Mouse (Mus musculus) intestine, postnatal 0 days (tissue): Measurements from ENCODE around the gene Cd274. TPM values are rescaled to one million over a fixed set of nuclear protein-coding genes. Genes with fewer than 3 reads are reported as not detected.

Experiments
- ATAC-seq: fragments of 200-750 bp; cut with Nextera tagmentation; 2 replicates; pipeline ENCODE4 v1.8.0; 2017; ENCODE audit warnings: mild to moderate bottlenecking, moderate TSS enrichment, moderate library complexity
- H3K27ac ChIP-seq: fragments of 300-500 bp; sonication (generic); 2 replicates; pipeline ENCODE4 v1.5.1; 2014; ENCODE audit warnings: mild to moderate bottlenecking, low read depth, low read length, moderate library complexity
- H3K27me3 ChIP-seq: fragments of 300-500 bp; sonication (generic); replicated peaks from 2 replicates; pipeline ENCODE4 v1.6.1; 2014; ENCODE audit warnings: low read length, mixed read lengths; ENCODE audit not compliant: control insufficient read depth, insufficient read depth
- H3K36me3 ChIP-seq: fragments of 300-500 bp; sonication (generic); 2 replicates; pipeline ENCODE4 v1.6.1; 2014; ENCODE audit warnings: mild to moderate bottlenecking, moderate library complexity; ENCODE audit not compliant: control insufficient read depth, insufficient read depth
- H3K4me1 ChIP-seq: fragments of 300-500 bp; sonication (generic); replicated peaks from 2 replicates; pipeline ENCODE4 v1.6.1; 2014; ENCODE audit warnings: antibody characterized with exemption, low read length, mixed read lengths; ENCODE audit not compliant: control insufficient read depth, insufficient read depth
- H3K4me2 ChIP-seq: fragments of 300-500 bp; sonication (generic); replicated peaks from 2 replicates; pipeline ENCODE4 v1.6.1; 2014; ENCODE audit warnings: low read depth, mild to moderate bottlenecking, moderate library complexity
- H3K4me3 ChIP-seq: fragments of 300-500 bp; sonication (generic); 2 replicates; pipeline ENCODE4 v1.5.1; 2014; ENCODE audit warnings: low read depth, low read length
- H3K9ac ChIP-seq: fragments of 300-500 bp; sonication (generic); 2 replicates; pipeline ENCODE4 v1.6.1; 2014; ENCODE audit warnings: mild to moderate bottlenecking, low read depth, low read length
- H3K9me3 ChIP-seq: fragments of 300-500 bp; sonication (generic); 2 replicates; pipeline ENCODE4 v1.6.1; 2016; ENCODE audit warnings: mixed run types; ENCODE audit not compliant: control insufficient read depth
- CTCF ChIP-seq: sonication (generic); IDR thresholded peaks from 2 replicates; pipeline ENCODE4 v1.5.1; 2016; ENCODE audit warnings: low read depth, mild to moderate bottlenecking, control low read depth, antibody characterized with exemption, moderate library complexity
- WGBS: fragments of 180-500 bp; shearing (Covaris S2); extraction: QIAGEN DNeasy Blood & Tissue Kit; methylation state at CpG from one replicate; pipeline ENCODE4 v1.1.7; 2014; 5-methylcytosine and 5-hydroxymethylcytosine counted together
- polyA plus RNA-seq: library from polyadenylated mRNA; unstranded; fragments of >200 nt; fragmentation: Nextera tagmentation; extraction: Ambion mirVana; gene quantifications from 2 replicates; pipeline ENCODE4 v1.2.1, GENCODE M21; 2015

The Cd274 gene
- polyA plus RNA-seq, 1 experiment from 2014 or later, result 0.30 TPM

- H3K4me3 ChIP-seq, result peak overlapping the region; percentile 57
- no peaks in the 10 kb centered on the region for H3K9me3 ChIP-seq
- 13% methylated on average over 13 of the region's 13 CpGs for WGBS
- H3K4me1 ChIP-seq, result no peaks in the 10 kb centered on the region
- peak overlapping the region; percentile 41; the same call in 1 of the 2 replicates for H3K27ac ChIP-seq
- no peak overlapping the region for H3K9ac ChIP-seq
- no peaks in the 10 kb centered on the region for H3K27me3 ChIP-seq
- H3K4me2 ChIP-seq, result peak overlapping the region; percentile 94
- TF ChIP-seq CTCF, result no peak
- ATAC-seq, result no peak
- peaks cover 13% of the 10 kb centered on the region for H3K36me3 ChIP-seq
These were observed 4.9 kb upstream of the Cd274 start for GRCm38 (mm10) chr19:29362173-29362930.

GRCm38 (mm10) chr19:29363557-29363956, 3.7 kb upstream of the Cd274 start:
- TF ChIP-seq CTCF, result no peak
- Histone ChIP-seq H3K4me1 (no peaks in the 10 kb centered on the region), H3K9ac (no peak overlapping the region), H3K9me3 (no peaks in the 10 kb centered on the region), H3K4me3 (no peak overlapping the region), H3K4me2 (no peak overlapping the region), H3K36me3 (peaks cover 7% of the 10 kb centered on the region; the same call in 1 of the 2 replicates), H3K27me3 (no peaks in the 10 kb centered on the region), H3K27ac (no peak overlapping the region)
- WGBS, result 94% methylated on average over 7 of the region's 7 CpGs
- no peak for ATAC-seq

- Histone ChIP-seq H3K4me2 (no peak overlapping the region), H3K27me3 (no peaks in the 10 kb centered on the region), H3K4me1 (no peaks in the 10 kb centered on the region), H3K9me3 (no peaks in the 10 kb centered on the region), H3K4me3 (no peak overlapping the region), H3K9ac (no peak overlapping the region), H3K27ac (no peak overlapping the region), H3K36me3 (0 out of 2 replicates have a peak, but pooled peaks cover 2% of the 10 kb centered on the region)
- 78% methylated on average over 5 of the region's 5 CpGs for WGBS
- TF ChIP-seq CTCF, result no peak
- no peak for ATAC-seq
These were observed 3.2 kb upstream of the Cd274 start for GRCm38 (mm10) chr19:29364076-29364475.

GRCm38 (mm10) chr19:29365105-29365504, 2.1 kb upstream of the Cd274 start:
- Histone ChIP-seq H3K9ac (no peak overlapping the region), H3K27ac (no peak overlapping the region), H3K4me1 (no peaks in the 10 kb centered on the region), H3K4me3 (no peak overlapping the region), H3K36me3 (no peaks in the 10 kb centered on the region), H3K27me3 (no peaks in the 10 kb centered on the region), H3K4me2 (no peak overlapping the region), H3K9me3 (no peaks in the 10 kb centered on the region)
- 48% methylated on average over 3 of the region's 3 CpGs for WGBS
- no peak for TF ChIP-seq CTCF
- no peak for ATAC-seq

- no peaks in the 10 kb centered on the region for H3K9me3 ChIP-seq
- H3K4me2 ChIP-seq, result peak overlapping the region; percentile 75
- ATAC-seq, result no peak
- peak overlapping the region; percentile 61 for H3K27ac ChIP-seq
- H3K27me3 ChIP-seq, result no peaks in the 10 kb centered on the region
- H3K36me3 ChIP-seq, result no peaks in the 10 kb centered on the region
- 60% methylated on average over 20 of the region's 20 CpGs for WGBS
- TF ChIP-seq CTCF, result no peak
- H3K4me3 ChIP-seq, result peak overlapping the region; percentile 63
- H3K4me1 ChIP-seq, result no peaks in the 10 kb centered on the region
- H3K9ac ChIP-seq, result peak overlapping the region; percentile 43; the same call in 1 of the 2 replicates
These were observed 858 bp upstream of the Cd274 start for GRCm38 (mm10) chr19:29366226-29366968.

- H3K27me3 ChIP-seq, result no peaks in the 10 kb centered on the region
- no peaks in the 10 kb centered on the region for H3K9me3 ChIP-seq
- no peak overlapping the region for H3K27ac ChIP-seq
- H3K4me2 ChIP-seq, result no peak overlapping the region
- TF ChIP-seq CTCF, result no peak
- H3K36me3 ChIP-seq, result no peaks in the 10 kb centered on the region
- no peak overlapping the region for H3K4me3 ChIP-seq
- no peak for ATAC-seq
- WGBS, result 86% methylated on average over 2 of the region's 2 CpGs
- H3K4me1 ChIP-seq, result peaks cover 5% of the 10 kb centered on the region; the same call in 1 of the 2 replicates
- no peak overlapping the region for H3K9ac ChIP-seq
These were observed 786 bp downstream of the Cd274 start for GRCm38 (mm10) chr19:29368041-29368440.
